Mouse (Mus musculus): ENCODE measurements around the gene Lingo1.

The Lingo1 gene

DNA sequence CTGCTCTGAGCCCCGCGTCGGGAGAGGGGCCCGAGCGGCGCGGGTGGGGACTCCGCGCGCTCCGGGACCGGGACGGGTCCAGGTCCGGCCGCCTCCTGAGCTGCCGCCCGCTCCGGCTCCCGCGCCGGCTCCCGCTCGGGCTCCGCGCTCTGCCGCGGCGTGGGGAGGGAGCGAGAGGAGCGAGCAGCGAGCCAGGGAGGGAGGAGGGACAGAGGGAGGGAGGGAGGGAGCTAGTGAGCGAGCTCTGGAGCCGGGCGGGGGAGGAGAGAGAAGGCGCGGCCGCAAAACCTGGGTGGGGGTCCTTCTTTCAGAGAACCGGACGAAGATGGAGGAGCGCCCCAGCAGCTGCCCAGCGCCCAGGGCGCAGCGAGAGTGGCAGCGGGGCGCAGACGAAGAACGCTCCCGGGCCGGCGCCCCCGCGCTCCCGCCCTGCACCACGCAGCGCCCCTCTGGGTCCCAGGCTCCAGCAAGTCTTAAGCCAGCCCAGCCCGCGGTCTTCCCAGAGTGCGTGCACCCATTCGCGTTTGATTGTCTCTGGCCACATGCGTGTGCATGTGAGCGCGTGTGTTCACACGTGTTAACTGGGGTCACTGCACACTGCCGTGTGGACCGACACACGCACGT lies 160.7 kb downstream of the Lingo1 start:
- no peak for DNase-seq (ENCODE audit: low spot score in 2 of 2)

DNA sequence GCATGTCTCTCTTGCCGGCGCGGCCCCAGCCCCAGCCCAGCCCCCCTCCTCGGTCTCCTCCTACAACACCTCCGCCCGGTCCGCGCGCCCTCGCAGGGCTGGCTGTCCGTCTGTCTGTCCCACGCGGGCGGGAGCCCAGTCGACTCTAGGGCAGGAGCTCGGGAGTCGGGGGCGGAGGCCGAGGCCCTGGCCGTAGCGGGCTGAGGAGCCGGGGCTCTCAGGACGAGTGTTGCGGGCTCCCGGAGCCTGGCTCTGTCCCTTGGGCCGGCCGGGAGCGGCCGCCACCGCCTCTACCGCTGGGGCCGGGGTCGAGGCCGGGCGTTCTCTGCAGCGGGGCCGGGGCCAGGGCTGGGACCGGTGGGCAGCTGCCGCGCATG lies 161.2 kb downstream of the Lingo1 start:
- DNase-seq (ENCODE audit: low spot score in 2 of 2) = no peak

DNA sequence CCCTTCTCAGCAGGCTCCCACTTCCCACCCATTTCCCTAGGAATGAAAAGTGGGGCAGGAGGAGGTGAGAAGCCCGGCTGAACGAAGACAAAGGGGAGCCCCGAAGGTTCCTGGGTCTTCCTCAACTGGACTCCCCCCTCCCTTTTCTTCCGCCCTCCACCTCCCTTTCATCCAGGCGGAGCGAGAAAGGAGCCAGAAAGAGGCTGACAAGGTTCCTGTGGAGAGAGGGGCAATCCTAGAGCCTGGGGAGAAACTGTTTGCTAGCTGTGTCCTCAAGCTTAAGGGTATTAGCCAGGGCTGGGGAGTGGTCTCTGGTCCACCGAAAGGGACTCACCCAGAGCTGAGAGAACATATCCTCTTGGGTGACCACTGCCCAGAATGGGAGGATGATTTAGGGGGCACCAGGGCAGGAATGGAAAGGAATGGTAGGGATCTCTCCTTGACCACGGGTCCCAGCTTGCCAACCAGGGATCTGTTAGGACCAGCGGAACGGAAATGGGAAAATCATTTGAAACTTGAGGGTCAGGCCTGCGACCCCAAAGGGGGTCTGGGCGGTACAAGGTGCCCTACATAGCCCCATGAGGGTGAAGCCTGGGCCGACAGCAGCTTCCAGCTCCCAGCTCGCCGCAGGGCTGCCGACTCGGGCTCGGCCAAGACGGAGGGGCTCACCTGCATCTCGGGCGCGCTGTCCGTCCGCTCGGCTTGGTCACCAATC lies 161.7 kb downstream of the Lingo1 start:
- no peak for DNase-seq (ENCODE audit: low spot score in 2 of 2)

- DNase-seq (ENCODE audit: low spot score in 2 of 2) = no peak
These were observed 162.6 kb downstream of the Lingo1 start for GRCm38 (mm10) chr9:56633449-56634225.

- DNase-seq (ENCODE audit: low spot score in 2 of 2) = no peak
These were observed 165.3 kb downstream of the Lingo1 start for GRCm38 (mm10) chr9:56630945-56631344.

GRCm38 (mm10) chr9:56629674-56630397 lies 166.4 kb downstream of the Lingo1 start:
- no peak for DNase-seq (ENCODE audit: low spot score in 2 of 2)

DNA sequence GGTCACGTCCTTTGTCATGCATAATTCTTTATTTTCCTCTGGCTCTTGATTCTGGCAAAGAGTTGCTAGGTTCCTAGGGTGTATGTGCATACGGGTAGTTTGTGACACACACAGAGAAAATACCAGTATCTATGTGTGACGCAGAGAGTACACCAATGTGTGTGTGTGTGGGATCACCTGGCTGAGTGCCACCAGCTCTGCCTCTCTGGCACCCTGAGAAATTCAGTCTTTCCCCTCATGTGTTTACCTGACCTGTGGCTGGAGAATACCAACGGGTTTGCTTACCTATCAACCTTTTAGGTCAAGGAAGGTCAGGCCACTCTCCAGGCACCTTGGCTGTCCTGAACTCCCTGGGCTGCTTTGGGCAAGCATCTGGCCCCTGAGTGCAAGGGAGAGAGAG lies 169.0 kb downstream of the Lingo1 start:
- no peak for DNase-seq (ENCODE audit: low spot score in 2 of 2)

- no peak for DNase-seq (ENCODE audit: low spot score in 2 of 2)
These were observed 171.3 kb downstream of the Lingo1 start for GRCm38 (mm10) chr9:56624923-56625322.

- no peak for DNase-seq (ENCODE audit: low spot score in 2 of 2)
These were observed 172.9 kb downstream of the Lingo1 start for GRCm38 (mm10) chr9:56623361-56623760.

DNA sequence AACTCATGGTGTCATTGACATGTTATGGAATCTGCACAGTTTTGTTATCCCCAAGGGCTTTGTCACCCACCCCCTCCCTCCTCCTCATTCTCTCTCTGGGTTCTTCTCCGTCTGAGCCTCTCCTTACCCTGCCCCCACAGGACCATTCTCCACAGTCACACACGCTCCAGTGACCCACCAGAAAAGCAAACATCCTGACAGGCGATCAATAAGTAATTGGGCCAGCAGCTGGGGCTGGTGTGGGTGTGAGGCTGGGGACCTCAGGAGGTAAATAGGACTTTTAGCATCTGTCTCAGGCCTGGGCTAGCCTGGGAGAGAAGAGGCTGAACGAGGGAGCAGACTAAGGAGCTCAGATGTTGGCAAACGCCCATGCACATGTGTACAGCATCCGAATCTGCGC lies 173.5 kb downstream of the Lingo1 start:
- DNase-seq (ENCODE audit: low spot score in 2 of 2) = no peak

DNA sequence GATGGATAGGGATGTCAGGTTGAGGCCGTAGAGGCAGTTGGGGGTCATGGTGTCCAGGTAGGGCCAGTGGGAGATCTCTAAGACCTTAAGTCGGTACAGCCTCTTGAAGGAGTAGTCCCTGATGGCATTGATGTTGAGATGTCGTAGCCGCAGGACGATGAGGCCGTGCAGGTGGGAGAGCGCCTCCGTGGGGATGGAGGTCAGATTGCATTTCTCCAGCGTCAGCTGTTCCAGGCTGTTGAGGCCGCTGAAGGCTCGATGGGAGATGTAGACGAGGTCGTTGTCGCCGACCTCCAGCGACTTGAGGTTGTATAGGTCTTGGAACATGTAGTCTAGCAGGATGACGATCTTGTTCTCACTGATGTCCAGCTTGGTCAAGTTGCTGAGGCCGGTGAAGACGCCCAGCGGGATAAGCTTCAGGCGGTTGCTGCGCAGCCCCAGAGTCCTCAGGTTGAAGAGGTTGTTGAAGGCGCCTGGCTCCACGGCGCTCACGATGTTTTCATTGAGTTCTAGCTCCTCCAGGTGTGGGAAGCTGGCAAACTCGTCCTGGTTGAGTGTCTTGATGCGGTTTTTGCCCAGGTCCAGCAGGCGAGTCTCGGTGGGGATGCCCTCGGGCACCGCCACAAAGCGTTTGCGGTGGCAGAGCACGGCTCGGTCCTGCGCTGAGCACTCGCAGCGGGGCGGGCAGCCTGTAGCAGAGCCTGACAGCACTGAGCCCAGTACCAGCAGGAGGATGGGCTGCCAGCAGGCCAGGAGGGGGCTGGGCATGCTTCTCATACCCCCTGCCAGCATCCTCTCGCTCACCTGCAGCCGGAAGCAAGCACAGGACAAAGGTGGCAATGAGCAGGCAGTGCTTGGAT lies 175.5 kb downstream of the Lingo1 start:
- DNase-seq (ENCODE audit: low spot score in 2 of 2) = no peak

DNA sequence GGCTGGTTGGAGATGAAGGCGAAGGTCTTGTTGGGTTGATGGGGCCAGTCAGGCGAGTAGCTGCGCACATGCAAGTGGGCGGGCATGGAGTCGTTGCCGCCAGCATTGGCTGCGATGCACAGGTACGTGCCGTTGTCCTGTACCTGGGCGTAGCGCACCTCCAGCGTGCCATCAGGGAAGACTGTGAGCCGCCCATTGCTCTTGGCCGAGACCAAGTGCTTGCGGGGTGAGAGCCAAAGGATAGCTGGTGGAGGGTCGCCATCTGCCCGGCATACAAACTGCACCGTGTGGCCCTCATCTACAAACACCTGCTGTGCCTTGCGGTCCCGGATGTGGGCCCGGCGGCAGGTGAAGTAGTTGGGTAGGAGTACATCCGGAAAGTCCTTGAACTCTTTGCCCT lies 176.6 kb downstream of the Lingo1 start:
- no peak for DNase-seq (ENCODE audit: low spot score in 2 of 2)

GRCm38 (mm10) chr9:56618660-56619059 lies 177.6 kb downstream of the Lingo1 start:
- no peak for DNase-seq (ENCODE audit: low spot score in 2 of 2)

- DNase-seq (ENCODE audit: low spot score in 2 of 2) = no peak
These were observed 180.2 kb downstream of the Lingo1 start for GRCm38 (mm10) chr9:56616061-56616460.

- DNase-seq (ENCODE audit: low spot score in 2 of 2) = no peak
These were observed 183.5 kb downstream of the Lingo1 start for GRCm38 (mm10) chr9:56612798-56613183.

DNA sequence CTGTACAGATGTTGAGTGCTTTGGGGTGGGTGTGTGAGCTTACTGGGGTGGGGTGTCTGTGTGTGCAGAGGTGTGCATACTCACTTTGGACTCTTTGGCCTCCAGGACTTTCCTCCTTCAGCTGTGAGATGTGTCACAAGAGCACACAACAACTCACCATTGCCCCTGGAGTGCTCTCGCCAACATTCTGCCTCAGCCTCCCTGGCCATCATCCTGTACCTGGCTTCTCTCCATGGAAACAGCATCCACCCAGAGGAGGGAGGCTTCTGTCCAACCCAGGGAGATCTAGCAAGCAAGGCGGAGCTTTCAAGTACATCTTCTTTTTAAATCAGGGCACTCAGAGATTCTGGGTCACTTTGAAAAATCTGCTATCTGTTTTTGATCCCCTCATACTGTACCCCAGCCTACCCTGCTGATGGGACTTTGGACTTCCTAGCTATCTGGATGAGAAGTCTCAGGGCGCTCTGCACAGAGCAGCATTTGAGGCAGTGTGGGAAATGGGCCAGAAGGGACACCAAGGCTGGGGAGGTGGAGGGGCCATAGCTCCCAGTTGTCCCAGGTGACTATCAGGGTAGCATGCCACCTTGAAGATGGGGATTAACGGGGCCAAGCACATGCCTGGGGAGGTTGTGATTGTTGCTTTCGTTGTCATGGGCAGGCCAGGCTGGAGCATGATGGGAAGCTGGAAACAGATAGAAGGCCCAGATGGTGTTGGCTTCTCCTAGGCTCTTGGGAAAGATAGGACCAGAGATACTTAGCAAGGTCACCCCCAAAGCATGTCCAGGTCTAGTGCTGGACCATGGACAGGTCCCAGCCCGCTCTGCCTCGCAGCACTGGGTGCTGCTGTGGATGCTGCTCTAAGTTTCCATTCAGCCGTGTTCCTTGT lies 184.1 kb downstream of the Lingo1 start:
- DNase-seq (ENCODE audit: low spot score in 2 of 2) = no peak

- DNase-seq (ENCODE audit: low spot score in 2 of 2) = no peak
These were observed 185.3 kb downstream of the Lingo1 start for GRCm38 (mm10) chr9:56610955-56611354.

GRCm38 (mm10) chr9:56610466-56610865 lies 185.8 kb downstream of the Lingo1 start:
- DNase-seq (ENCODE audit: low spot score in 2 of 2) = no peak

GRCm38 (mm10) chr9:56609486-56609885 lies 186.8 kb downstream of the Lingo1 start:
- no peak for DNase-seq (ENCODE audit: low spot score in 2 of 2)

DNA sequence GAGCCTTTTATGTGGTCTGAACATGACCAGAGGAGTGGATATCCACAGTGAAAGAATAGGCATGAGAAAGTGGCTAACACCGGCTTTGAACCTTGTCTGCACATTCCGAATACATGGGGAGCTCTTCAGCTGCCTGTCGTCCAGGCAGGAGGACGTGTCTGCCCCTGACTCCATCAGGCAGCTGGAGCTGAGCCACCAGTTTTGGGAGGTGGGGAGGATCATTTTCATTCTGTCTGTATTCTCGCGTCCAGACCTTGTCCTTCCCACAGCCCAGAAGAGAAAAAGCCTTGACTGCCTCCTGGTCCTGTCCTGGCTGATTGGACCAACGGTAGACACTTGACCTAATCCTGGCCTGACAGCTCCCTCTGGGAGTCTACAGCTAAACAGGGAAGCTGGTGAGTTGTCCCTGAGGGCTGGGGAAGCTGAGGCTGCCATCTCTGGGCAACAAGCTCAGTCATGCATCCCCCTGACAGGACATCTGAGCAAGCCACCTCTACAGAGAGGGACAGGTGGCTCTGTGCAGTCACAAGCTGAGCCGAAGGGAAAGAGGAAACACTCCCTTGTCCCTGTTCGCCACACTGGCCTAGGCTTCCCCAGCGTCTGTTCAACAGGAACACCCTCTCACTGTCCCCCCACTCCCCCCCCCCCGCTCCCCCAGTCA lies 187.4 kb downstream of the Lingo1 start:
- DNase-seq (ENCODE audit: low spot score in 2 of 2) = no peak

All from spleen, postnatal 36 days (tissue).